Mouse (Mus musculus) MEL-GATA-1-ER (cell line): ENCODE measurements around the gene Arhgap33.

Experiments used
- DNase-seq: peaks from one replicate; pipeline ENCODE4 v3.0.0-alpha.2; 2012; ENCODE audit warnings: low read depth; ENCODE audit errors: extremely low read depth

The Arhgap33 gene

DNA sequence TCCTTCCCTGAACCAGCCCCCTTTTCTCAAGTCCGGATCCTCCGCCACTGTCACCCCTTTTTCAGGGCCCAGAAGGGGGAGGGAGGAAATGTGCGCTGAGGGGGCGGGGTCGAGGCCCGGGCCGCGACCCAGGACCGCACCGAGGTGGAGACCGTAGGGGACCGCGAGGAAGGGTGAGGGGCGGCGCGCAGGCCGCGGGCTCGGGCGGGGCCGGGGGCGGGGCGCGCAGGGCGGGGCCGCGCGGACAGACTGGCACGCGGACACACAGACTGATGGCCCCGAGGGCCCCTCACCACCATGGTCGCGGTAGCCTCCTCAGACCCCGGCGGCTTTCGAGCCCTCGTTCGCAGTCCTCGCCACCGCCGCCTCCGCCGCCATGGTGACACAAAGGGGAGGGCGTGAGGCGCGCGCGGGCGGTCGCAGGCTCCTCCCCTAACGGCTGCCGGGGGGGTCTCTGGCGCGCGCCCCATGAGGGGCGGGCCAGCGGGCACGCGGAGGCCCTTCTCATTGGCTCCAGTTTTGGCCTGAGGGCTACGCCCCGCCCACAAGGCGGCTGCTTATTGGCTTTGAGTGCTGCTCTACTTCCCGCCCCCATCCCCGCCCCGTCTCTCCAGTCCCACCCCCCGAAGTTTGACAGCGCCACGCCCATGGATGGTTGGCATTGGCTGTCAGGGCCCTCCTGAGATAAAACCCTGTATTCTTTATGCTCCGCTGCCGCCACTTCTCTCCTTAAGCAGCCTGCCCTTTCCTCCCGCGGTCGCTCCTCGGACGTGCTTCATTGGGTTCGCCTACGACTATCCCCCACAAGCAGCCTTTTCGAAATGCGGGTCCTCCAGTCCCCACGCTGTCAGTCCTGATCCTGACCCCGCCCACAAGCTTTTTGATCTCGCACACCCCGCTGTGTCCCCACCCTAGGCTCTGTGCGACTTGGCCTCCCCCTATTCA lies at the start of gene Arhgap33:
Gene Arhgap33, minus strand, starts transcription at position 428 of the 945 bp plus-strand sequence.
- peak; percentile 85 for DNase-seq

GRCm38 (mm10) chr7:30584339-30584738 lies 49.5 kb upstream of the Arhgap33 start:
- no peak for DNase-seq

- DNase-seq, result no peak
Observed at GRCm38 (mm10) chr7:30581547-30581946, 46.7 kb upstream of the Arhgap33 start.

DNA sequence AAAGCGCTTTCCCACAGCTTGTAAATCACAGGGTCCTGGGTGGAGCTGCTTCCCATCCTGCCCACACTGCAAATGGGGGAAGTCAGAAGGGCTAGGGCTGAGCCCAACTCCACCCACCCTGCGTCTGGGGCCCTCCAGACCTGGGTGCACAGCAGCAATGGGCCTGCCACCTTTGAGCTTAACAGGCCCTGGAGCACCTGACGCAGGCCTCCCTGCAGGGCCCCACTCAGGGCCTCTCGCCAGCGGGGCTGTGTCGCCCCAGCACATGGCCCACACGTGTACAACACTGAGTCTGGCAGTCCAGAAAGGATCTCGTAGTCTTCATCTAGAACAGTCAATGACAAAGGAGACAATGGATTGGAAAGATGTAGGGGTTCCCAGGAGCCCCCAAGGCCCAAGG lies 45.1 kb upstream of the Arhgap33 start:
- DNase-seq, result no peak

- no peak for DNase-seq
Observed at GRCm38 (mm10) chr7:30572969-30573368, 38.1 kb upstream of the Arhgap33 start.

DNA sequence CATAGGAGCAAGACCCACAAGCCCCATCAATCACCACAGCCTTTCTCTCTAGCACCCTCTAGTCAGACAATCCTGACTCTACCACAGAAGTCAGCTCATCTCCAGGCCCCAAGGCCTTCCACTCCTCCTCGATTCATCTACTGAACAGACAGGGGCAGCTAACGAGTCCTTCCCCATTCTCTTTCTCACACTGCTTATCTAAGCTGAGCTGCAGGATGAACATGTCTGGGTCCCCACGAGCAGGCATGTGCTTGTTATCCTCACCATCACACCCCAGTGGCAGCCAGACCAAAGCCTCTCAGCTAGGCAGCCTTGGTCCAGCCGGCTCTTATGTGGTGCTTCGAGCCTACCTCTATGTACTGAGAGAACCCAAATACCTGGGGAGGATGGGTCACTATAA lies 37.5 kb upstream of the Arhgap33 start:
- DNase-seq, result no peak

DNA sequence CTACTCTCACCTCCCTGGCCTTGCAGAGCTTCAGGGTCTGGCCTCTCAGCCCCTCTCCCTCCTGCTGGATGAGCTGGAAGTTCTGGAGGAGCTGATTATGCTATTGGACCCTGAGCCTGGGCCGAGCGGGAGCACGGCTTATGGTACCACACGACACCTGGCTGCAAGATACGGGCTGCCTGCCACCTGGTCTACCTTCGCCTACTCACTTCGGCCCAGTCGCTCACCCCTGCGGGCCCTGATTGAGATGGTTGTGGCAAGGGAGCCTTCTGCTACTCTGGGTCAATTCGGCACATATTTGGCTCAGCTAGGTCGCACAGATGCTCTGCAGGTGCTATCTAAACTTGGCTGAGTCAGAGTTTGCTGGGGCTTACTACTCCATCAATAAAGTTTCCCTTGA lies 32.7 kb upstream of the Arhgap33 start:
- no peak for DNase-seq

- DNase-seq, result no peak
Observed at GRCm38 (mm10) chr7:30566033-30566432, 31.2 kb upstream of the Arhgap33 start.

DNA sequence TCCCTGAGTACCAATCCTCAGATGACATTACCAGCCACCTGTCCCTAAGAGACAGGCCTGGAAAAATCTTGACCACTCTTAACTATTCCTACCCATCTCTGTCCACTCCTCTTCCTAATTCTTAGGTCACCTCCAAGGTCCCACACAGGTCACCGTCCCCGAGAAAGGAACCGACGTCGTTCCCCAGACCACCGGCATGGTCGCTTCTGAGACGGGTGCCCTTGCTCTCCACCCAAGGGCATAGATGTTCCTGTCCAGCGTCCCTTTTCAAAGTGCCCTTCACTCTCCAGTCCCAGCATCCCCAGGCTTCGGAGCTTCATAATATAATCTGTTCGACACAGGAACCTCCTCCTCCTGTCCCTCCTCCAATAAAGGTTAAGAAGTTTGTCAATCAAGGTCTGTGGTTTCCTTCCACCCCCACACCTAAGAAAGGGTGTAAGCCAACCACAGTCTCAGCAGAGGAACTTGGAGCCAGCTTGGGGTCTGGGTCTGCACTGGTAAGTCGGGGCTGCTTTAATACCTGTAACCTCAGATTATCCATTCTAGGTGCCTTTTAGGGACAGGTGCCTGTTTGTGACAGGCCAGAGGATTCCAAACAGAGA lies 30.2 kb upstream of the Arhgap33 start, which contains the start of gene Igflr1:
Gene Igflr1, plus strand, starts transcription at position 458 of the 602 bp plus-strand sequence.
- no peak for DNase-seq

DNA sequence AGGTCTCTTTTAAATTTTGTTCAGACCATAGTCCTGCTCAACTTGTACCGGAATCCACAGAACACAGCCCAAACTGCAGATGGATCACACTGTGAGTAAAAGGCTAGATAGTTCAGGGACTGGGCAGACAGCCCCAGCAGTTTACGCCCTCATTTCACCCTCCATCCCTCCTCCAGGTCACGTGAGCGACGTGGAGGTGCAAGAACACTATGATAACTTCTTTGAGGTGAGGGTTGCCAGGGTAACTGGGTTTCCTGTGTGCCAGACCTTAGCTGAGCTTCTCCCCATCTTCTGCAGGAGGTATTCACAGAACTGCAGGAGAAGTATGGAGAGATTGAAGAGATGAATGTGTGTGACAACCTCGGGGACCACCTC lies 29.0 kb upstream of the Arhgap33 start:
- no peak for DNase-seq

DNA sequence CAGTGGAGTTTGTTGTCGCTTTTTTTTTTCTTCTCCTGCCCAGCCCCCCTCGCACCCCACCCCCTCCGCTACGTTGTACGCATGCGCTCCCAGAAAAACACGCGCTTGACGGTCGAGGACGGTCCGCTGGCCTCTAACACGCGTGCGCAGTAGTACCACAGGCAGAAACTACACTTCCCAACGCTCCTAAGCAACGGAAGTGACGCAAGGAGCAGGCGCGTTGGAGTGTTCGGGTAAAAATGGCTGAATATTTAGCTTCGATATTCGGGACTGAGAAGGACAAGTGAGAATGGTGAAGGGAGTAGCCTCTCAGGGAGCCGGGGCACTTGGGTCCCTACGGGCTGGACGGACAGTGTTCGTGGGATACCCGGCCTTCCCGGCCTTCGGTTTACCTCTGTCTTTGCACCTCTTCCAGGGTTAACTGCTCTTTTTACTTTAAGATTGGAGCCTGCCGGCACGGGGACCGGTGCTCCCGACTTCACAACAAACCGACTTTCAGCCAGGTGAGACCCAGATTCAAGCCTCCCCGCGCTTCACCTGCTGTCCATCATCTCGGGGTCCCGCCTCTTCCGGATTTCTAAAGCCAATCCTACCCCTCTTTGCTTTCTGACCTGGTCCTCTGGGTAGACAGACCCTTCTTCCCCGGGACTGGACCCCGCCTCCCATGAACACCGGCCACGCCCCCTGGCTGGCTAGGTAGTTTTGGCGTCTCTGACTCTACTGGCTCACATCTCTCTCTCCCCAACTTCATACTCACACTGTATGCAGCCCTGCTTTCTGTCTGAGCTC lies 28.5 kb upstream of the Arhgap33 start, which contains the start of the genes U2af1l4, Gm49396 and Psenen:
Gene U2af1l4, plus strand, starts transcription at position 185 of the 789 bp plus-strand sequence.
Gene Gm49396, plus strand, starts transcription at position 228 of the 789 bp plus-strand sequence.
Gene Psenen, minus strand, starts transcription at position 511 of the 789 bp plus-strand sequence.
- DNase-seq, result peak; percentile 91

DNA sequence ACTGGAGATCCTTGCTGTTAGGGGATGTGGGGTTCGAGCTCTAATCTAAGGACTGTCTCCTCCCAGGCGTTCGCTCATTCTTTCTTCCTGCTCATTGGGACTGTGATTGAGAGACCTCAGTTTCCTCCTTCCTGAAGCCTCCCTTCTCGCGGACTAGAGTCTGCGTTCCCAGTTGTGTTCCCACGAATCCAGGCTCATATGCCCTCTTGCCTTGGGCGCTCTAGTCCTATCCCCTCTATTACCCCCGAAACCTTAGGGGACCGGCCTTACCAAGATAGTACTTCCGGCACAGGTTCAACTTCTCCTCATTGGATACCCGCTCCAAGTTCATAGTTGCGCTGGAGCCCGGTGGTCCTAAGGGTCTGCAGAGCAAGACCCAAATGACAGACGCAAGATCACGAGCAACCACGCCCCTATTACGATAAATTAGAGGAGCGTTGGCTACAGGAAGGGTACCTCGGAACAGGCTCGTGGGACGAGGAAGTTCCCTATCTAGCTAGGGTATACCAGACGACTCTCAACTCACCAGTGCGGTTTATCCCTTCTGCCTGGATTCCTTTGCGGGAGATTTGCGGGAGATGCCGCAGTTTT lies 27.8 kb upstream of the Arhgap33 start:
- peak; percentile 59 for DNase-seq

DNA sequence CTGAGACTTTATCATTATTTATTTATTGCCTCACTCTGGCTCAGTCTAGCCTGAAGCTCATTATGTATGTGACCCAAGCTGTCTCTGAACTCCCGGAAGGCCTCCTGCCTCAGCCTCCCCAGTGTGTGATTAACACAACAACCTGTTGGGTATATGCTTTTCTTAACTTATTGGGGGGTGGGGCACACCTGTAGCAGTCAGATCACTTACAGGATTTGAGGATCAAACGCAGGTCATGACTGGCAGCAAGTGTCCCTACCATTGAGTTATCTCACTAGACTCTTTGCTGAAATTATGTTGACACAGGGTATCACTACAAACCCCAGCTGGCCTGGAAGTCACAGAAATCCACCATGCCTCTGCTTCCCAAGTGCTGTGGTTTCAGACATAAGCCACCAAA lies 25.4 kb upstream of the Arhgap33 start:
- no peak for DNase-seq

GRCm38 (mm10) chr7:30559443-30559954 lies 24.6 kb upstream of the Arhgap33 start, which contains the start of gene Lin37:
Lin37 (minus strand) TSS chr7:30559838.
- peak; percentile 96 for DNase-seq

DNA sequence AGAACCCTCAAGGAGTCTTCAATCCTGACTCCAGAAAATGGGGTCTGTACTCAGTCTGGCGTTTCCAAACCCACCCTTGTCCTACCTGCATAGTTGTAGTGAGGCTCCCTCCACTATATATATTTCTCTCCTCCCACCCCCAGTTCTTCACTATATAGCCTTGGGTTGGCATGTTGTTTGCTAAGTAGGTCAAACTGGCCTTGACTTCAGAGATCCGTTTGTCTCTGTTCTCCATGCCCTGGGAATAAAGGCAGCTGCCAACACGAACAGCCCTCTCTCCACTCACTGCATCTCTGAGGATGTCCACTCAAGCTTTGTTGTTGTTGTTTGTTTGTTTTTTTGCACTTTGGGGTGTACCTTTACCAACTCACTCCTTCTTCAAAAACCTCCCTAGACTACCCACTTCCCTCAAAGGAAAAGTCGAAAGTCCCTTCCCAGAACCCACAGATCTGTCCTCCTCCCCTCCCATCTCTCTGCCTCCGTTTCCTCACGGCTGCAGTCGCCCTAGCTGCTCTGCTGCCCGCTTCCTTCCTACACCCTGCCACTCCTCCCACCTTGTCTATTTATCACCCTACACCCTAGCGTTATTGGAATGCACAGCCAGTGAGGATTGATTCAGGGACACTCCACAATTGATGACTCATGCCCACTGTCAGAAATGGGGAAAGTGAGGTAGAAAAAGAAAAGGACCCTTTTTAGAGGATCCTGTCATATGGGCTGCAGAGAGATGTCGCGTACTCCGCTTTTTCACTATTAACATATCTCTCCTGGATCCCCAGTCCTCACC lies 24.0 kb upstream of the Arhgap33 start:
- no peak for DNase-seq

DNA sequence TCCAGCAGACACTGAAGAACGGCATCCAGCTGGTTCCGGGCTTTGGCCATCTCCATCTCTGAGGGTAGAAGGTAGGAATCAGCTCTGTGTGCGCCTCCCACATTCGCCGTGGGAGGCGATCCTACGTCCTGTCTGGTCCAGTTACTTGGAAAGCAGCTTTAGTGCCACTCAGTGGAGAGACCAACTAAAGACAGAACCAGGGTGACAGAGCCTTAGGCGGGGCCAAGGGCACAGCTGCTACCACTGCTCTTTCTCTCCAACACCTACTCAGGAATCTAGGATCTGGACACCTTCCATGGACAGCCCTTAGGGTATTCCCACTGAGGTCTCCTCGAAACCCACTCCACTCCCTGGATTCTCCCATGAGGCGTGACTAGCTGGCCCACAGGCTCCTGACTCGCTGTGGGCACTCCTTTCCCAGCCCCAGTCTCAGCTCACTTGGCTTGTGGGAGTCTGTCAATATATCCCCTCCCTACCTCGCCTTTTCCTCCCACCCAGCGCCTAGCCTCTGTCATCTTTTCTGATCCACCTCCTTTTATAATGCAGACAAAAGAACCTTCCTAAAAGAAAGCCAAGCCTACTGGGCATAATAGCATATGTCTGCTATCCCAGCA lies 23.1 kb upstream of the Arhgap33 start:
- no peak for DNase-seq

- no peak for DNase-seq
Observed at GRCm38 (mm10) chr7:30556894-30557536, 22.2 kb upstream of the Arhgap33 start.

GRCm38 (mm10) chr7:30553810-30554584 lies 19.1 kb upstream of the Arhgap33 start:
- DNase-seq, result no peak
